Mouse (Mus musculus): ENCODE measurements around the gene Tnfsfm13. TPM values are rescaled to one million over a fixed set of nuclear protein-coding genes. Genes with fewer than 3 reads are reported as not detected.

Tnfsfm13 gene
- total and polyA plus RNA-seq, 3 experiments: not detected

DNA sequence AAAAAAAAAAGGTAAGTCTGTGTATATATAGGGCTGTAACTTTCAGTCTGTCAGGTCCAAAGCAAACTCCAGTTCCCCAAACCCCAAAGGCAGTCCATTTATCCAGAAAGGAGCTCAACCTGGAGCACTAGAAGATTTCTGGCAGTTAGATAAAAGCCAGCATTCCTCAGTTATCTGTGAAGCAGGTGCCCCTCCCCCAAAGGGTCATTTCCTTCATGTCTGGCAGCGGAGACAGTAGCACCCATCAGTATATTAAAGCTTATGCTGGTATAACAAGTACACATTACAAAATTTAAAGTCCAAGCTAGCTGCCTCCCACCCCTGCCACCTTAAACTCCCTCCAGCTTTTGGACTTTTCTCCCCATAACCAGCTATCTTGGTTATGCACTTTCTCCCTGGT lies 3.7 kb upstream of the Tnfsfm13 start:
- ATAC-seq (ENCODE audit: extremely low read depth, insufficient number of reproducible peaks, low FRiP score, poor library complexity, severe bottlenecking): no peak
- Histone ChIP-seq H3K9me3 (replicated peaks) (no peaks in the 10 kb centered on the region; the same call in 1 of the 2 replicates), H3K4me3 (ENCODE audit: low read depth, low read length) (no peak overlapping the region), H3K4me1 (ENCODE audit: insufficient read depth, low read depth, low read length) (peaks cover 3% of the 10 kb centered on the region; the same call in 1 of the 2 replicates), H3K36me3 (replicated peaks) (no peaks in the 10 kb centered on the region), H3K27me3 (ENCODE audit: insufficient read depth, low read length) (peaks cover 43% of the 10 kb centered on the region)
- DNase-seq (ENCODE audit: low spot score): no peak
- TF ChIP-seq CTCF (IDR thresholded peaks at IDR 0.05; ENCODE audit: low read depth, low read length): no peak
- no peak for TF ChIP-seq GATA2 (IDR thresholded peaks at IDR 0.05; ENCODE audit: borderline replicate concordance, low read depth, low read length)
- TF ChIP-seq POLR2AphosphoS5 (IDR thresholded peaks at IDR 0.05; ENCODE audit: insufficient replicate concordance, low read depth, low read length): no peak
- TF ChIP-seq TAL1 (conservative IDR thresholded peaks at IDR 0.05; ENCODE audit: low read depth, low read length): no peak
- no peak for TF ChIP-seq GATA1 (IDR thresholded peaks at IDR 0.05; ENCODE audit: borderline replicate concordance, low read length)

DNA sequence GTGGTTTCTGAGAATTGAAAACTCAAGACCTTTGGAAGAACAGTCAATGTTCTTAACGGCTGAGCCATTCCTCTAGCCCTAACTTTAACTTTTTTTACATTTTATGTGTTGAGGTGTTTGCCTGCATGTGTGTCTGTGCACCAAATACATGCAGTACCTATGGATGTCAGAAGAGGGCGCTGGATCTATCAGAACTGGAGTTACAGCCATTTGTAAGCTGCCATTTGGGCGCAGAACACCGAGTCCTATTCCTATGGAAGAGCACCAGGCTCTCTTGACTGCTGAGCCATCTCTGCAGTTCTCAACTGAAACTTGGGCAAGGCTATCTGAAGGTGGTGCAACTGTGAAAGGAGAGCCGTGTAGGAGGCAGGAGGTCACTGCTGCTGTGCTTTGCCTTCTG lies 2.7 kb upstream of the Tnfsfm13 start:
- Histone ChIP-seq H3K4me3 (ENCODE audit: low read depth, low read length) (no peak overlapping the region), H3K4me1 (ENCODE audit: insufficient read depth, low read depth, low read length) (peaks cover 3% of the 10 kb centered on the region; the same call in 1 of the 2 replicates), H3K9me3 (replicated peaks) (no peaks in the 10 kb centered on the region; the same call in 1 of the 2 replicates), H3K27me3 (ENCODE audit: insufficient read depth, low read length) (peaks cover 46% of the 10 kb centered on the region), H3K36me3 (replicated peaks) (no peaks in the 10 kb centered on the region)
- no peak for TF ChIP-seq GATA1 (IDR thresholded peaks at IDR 0.05; ENCODE audit: borderline replicate concordance, low read length)
- DNase-seq (ENCODE audit: low spot score) (no peak), ATAC-seq (ENCODE audit: extremely low read depth, insufficient number of reproducible peaks, low FRiP score, poor library complexity, severe bottlenecking) (no peak)

DNA sequence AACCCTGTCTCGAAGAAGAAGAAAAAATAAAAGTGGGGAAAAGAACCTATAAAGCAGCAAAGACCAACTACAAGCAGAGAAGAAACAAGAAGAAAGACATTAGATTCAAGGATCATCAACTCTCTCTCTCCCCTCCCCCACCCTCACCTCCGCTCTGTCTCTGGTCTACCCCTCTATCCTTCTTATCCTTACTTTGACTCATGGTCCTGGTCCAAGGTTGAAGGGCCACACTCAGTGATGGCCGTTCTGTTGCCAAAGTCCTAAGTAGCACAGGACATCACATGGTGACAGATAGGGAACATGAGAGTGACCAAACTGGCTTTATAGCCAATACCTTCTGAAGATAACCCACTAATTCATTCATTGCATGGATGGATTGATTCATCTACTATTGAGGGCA lies 1.5 kb upstream of the Tnfsfm13 start:
- H3K4me1 ChIP-seq (ENCODE audit: insufficient read depth, low read depth, low read length): peaks cover 3% of the 10 kb centered on the region; the same call in 1 of the 2 replicates
- H3K9me3 ChIP-seq (replicated peaks): no peaks in the 10 kb centered on the region; the same call in 1 of the 2 replicates
- H3K4me3 ChIP-seq (ENCODE audit: low read depth, low read length): no peak overlapping the region
- TF ChIP-seq GATA1 (IDR thresholded peaks at IDR 0.05; ENCODE audit: borderline replicate concordance, low read length) (no peak), TAL1 (conservative IDR thresholded peaks at IDR 0.05; ENCODE audit: low read depth, low read length) (no peak), CTCF (IDR thresholded peaks at IDR 0.05; ENCODE audit: low read depth, low read length) (no peak), GATA2 (IDR thresholded peaks at IDR 0.05; ENCODE audit: borderline replicate concordance, low read depth, low read length) (no peak), POLR2AphosphoS5 (IDR thresholded peaks at IDR 0.05; ENCODE audit: insufficient replicate concordance, low read depth, low read length) (no peak)
- H3K36me3 ChIP-seq (replicated peaks): no peaks in the 10 kb centered on the region
- peaks cover 56% of the 10 kb centered on the region for H3K27me3 ChIP-seq (ENCODE audit: insufficient read depth, low read length)
- DNase-seq (ENCODE audit: low spot score) (no peak), ATAC-seq (ENCODE audit: extremely low read depth, insufficient number of reproducible peaks, low FRiP score, poor library complexity, severe bottlenecking) (no peak)

DNA sequence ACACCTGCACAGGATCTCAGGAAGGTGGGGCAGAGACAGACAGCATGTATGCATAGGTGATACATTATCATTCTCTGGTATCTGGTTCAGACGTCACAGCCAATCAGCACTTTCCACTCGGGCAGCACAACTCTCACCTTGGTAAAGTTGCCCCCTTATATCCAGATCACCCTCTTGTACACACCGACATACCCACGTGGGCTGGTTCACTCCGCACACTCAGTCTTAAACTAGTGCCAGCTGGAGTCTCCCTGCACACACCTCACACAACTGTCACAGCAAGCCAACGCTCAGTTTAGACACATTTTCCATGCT lies 895 bp downstream of the Tnfsfm13 start:
- no peaks in the 10 kb centered on the region; the same call in 1 of the 2 replicates for H3K9me3 ChIP-seq (replicated peaks)
- ATAC-seq (ENCODE audit: extremely low read depth, insufficient number of reproducible peaks, low FRiP score, poor library complexity, severe bottlenecking): no peak
- peaks cover 63% of the 10 kb centered on the region for H3K27me3 ChIP-seq (ENCODE audit: insufficient read depth, low read length)
- peaks cover 1% of the 10 kb centered on the region for H3K4me1 ChIP-seq (ENCODE audit: insufficient read depth, low read depth, low read length)
- no peak for DNase-seq (ENCODE audit: low spot score)
- H3K4me3 ChIP-seq (ENCODE audit: low read depth, low read length): no peak overlapping the region
- TF ChIP-seq GATA2 (IDR thresholded peaks at IDR 0.05; ENCODE audit: borderline replicate concordance, low read depth, low read length): no peak
- TF ChIP-seq POLR2AphosphoS5 (IDR thresholded peaks at IDR 0.05; ENCODE audit: insufficient replicate concordance, low read depth, low read length): no peak
- TF ChIP-seq GATA1 (IDR thresholded peaks at IDR 0.05; ENCODE audit: borderline replicate concordance, low read length): no peak
- no peak for TF ChIP-seq TAL1 (conservative IDR thresholded peaks at IDR 0.05; ENCODE audit: low read depth, low read length)
- no peak for TF ChIP-seq CTCF (IDR thresholded peaks at IDR 0.05; ENCODE audit: low read depth, low read length)
- no peaks in the 10 kb centered on the region for H3K36me3 ChIP-seq (replicated peaks)

GRCm38 (mm10) chr11:69693421-69693965 lies 2.4 kb downstream of the Tnfsfm13 start:
- no peak for TF ChIP-seq TAL1 (conservative IDR thresholded peaks at IDR 0.05; ENCODE audit: low read depth, low read length)
- TF ChIP-seq GATA2 (IDR thresholded peaks at IDR 0.05; ENCODE audit: borderline replicate concordance, low read depth, low read length): no peak
- no peak for TF ChIP-seq POLR2AphosphoS5 (IDR thresholded peaks at IDR 0.05; ENCODE audit: insufficient replicate concordance, low read depth, low read length)
- TF ChIP-seq CTCF (IDR thresholded peaks at IDR 0.05; ENCODE audit: low read depth, low read length): no peak
- Histone ChIP-seq H3K4me3 (ENCODE audit: low read depth, low read length) (no peak overlapping the region), H3K27me3 (ENCODE audit: insufficient read depth, low read length) (peaks cover 67% of the 10 kb centered on the region), H3K36me3 (replicated peaks) (no peaks in the 10 kb centered on the region), H3K9me3 (replicated peaks) (no peaks in the 10 kb centered on the region; the same call in 1 of the 2 replicates), H3K4me1 (ENCODE audit: insufficient read depth, low read depth, low read length) (peaks cover 6% of the 10 kb centered on the region)
- no peak for DNase-seq (ENCODE audit: low spot score)
- no peak for ATAC-seq (ENCODE audit: extremely low read depth, insufficient number of reproducible peaks, low FRiP score, poor library complexity, severe bottlenecking)

DNA sequence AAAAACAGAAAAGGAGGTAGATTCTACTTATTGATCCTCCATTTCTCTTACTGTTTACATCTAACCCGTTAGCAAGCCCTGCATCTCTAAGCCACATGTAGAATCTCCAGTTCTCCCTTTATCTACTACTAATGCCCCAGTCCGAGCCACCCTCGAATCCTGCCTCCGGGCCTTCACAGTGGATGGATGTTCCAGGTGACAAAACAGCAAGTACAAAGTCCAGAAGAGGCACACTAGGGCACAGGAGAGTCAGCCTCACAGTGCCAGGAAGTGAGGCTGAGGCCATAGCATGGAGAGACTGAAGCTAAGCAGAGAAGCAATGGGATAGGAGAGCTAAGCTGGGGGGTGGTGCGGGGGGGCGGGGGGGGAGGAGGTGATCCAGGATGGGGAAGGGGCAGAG lies 3.0 kb downstream of the Tnfsfm13 start:
- Histone ChIP-seq H3K4me1 (ENCODE audit: insufficient read depth, low read depth, low read length) (peaks cover 6% of the 10 kb centered on the region), H3K36me3 (replicated peaks) (no peaks in the 10 kb centered on the region), H3K9me3 (replicated peaks) (no peaks in the 10 kb centered on the region), H3K27me3 (ENCODE audit: insufficient read depth, low read length) (peaks cover 71% of the 10 kb centered on the region), H3K4me3 (ENCODE audit: low read depth, low read length) (no peak overlapping the region)
- DNase-seq (ENCODE audit: low spot score) (no peak), ATAC-seq (ENCODE audit: extremely low read depth, insufficient number of reproducible peaks, low FRiP score, poor library complexity, severe bottlenecking) (no peak)
- TF ChIP-seq CTCF (IDR thresholded peaks at IDR 0.05; ENCODE audit: low read depth, low read length) (no peak), GATA2 (IDR thresholded peaks at IDR 0.05; ENCODE audit: borderline replicate concordance, low read depth, low read length) (no peak), TAL1 (conservative IDR thresholded peaks at IDR 0.05; ENCODE audit: low read depth, low read length) (no peak), GATA1 (IDR thresholded peaks at IDR 0.05; ENCODE audit: borderline replicate concordance, low read length) (no peak), POLR2AphosphoS5 (IDR thresholded peaks at IDR 0.05; ENCODE audit: insufficient replicate concordance, low read depth, low read length) (no peak)

All from G1E (cell line).